ENCODE assay signal across 18 mouse cellular contexts in the genomic region with DNA sequence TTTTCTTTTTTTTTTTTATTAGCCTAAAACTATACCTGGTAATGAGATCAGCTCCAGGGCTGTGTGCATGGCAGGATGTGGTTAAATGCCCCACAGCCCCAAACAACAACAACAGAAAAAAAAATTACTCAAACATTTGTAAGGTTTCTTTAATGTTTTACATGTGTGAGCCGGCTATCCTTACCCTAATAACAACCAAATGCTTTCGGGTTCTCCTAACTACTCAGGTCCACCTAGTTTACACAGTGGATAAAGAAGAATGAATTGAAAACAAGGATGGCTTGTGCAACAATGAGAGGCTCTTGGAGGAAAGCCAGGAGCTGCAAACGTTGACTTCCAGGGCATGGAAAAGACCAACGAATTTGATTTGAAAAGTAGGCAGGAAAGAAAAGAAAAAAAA.
DNase-seq lines count a peak whose midpoint lies in the region; ATAC-seq and TF ChIP-seq lines count a peak whose summit lies in the region.
"Had no signal": no experiment of that assay in that cellular context is flagged by ENCODE, and none has a peak within 500 bp of the region (broad histone marks: within the 10 kb centered on the region; RNA-seq: fewer than 3 reads in every experiment).

No protein-coding gene starts in this region.

- H3K9ac ChIP-seq in limb, embryonic 14.5 days (ENCODE audit: low read depth, low read length, severe bottlenecking), result no peak overlapping the region
- H3K9ac ChIP-seq: embryonic facial prominence, embryonic 15.5 days; forebrain, embryonic 15.5 days; midbrain, embryonic 12.5 days had no signal

- no peak overlapping the region for H3K4me3 ChIP-seq in limb, embryonic 14.5 days (replicated peaks; ENCODE audit: low read length)
- H3K4me3 ChIP-seq in kidney, adult 2 months (ENCODE audit: insufficient read depth, low read depth, low read length), result no peak overlapping the region
- H3K4me3 ChIP-seq: embryonic facial prominence, embryonic 15.5 days; forebrain, embryonic 15.5 days; midbrain, embryonic 12.5 days had no signal

- no peaks in the 10 kb centered on the region for H3K9me3 ChIP-seq in limb, embryonic 14.5 days (ENCODE audit: control insufficient read depth, low read length)
- H3K9me3 ChIP-seq: embryonic facial prominence, embryonic 15.5 days; forebrain, embryonic 15.5 days; midbrain, embryonic 12.5 days had no signal

- WGBS in limb, embryonic 14.5 days, result 16% methylated on average over 4 of the region's 4 CpGs
- 36% methylated on average over 4 of the region's 4 CpGs for WGBS in kidney, adult 2 months

- no peak for TF ChIP-seq POLR2A in limb, embryonic 14.5 days (IDR thresholded peaks at IDR 0.05; ENCODE audit: borderline replicate concordance, extremely low read depth, insufficient read depth, insufficient read length)
- no peak for TF ChIP-seq POLR2A in kidney, adult 2 months (IDR thresholded peaks at IDR 0.05; ENCODE audit: low read depth, low read length)

- no peak for TF ChIP-seq CTCF in kidney, adult 2 months (conservative IDR thresholded peaks at IDR 0.05; ENCODE audit: insufficient read depth, insufficient read length, low read depth, low read length)

- DNase-seq in adrenal gland, postnatal 10 days, result peak; percentile 30
- no peak for DNase-seq in adrenal gland, adult 2 months
- peak; percentile 11 to 48 for DNase-seq in lung, adult 18-20 months
- no peak for DNase-seq in lung, postnatal 4 days
- DNase-seq in limb, embryonic 14.5 days (ENCODE audit: low spot score), result no peak
- DNase-seq in kidney, adult 2 months, result no peak
- no peak for DNase-seq in MN1 (ENCODE audit: low spot score)
- DNase-seq: cerebellum, adult 9-10 months; heart, postnatal 14 days; kidney, adult 9 months; thymus, postnatal 25 days had no signal

- H3K27ac ChIP-seq in limb, embryonic 14.5 days (replicated peaks; ENCODE audit: low read depth, low read length), result no peak overlapping the region
- H3K27ac ChIP-seq in kidney, adult 2 months (ENCODE audit: insufficient read depth, low read depth, low read length), result no peak overlapping the region
- H3K27ac ChIP-seq: embryonic facial prominence, embryonic 15.5 days; forebrain, embryonic 15.5 days; hindbrain, postnatal 0 days; midbrain, embryonic 12.5 days had no signal

- peaks cover 5% of the 10 kb centered on the region; the same call in 1 of the 2 replicates for H3K4me1 ChIP-seq in limb, embryonic 14.5 days (ENCODE audit: control insufficient read depth, insufficient read depth, low read length)
- H3K4me1 ChIP-seq in kidney, adult 2 months (ENCODE audit: control insufficient read depth, insufficient read depth, low read length), result no peaks in the 10 kb centered on the region
- H3K4me1 ChIP-seq: embryonic facial prominence, embryonic 15.5 days; forebrain, embryonic 15.5 days; midbrain, embryonic 12.5 days had no signal

- H3K27me3 ChIP-seq in limb, embryonic 14.5 days (ENCODE audit: control insufficient read depth, insufficient read depth, low read length), result no peaks in the 10 kb centered on the region
- H3K27me3 ChIP-seq in kidney, adult 2 months (replicated peaks; ENCODE audit: control insufficient read depth, insufficient read depth, low read length), result no peaks in the 10 kb centered on the region
- H3K27me3 ChIP-seq: CH12.LX; embryonic facial prominence, embryonic 15.5 days; forebrain, embryonic 15.5 days; midbrain, embryonic 12.5 days; Patski had no signal

- peak; percentile 34; the same call in 1 of the 2 replicates for ATAC-seq in limb, embryonic 14.5 days (ENCODE audit: low FRiP score, low read depth)
- ATAC-seq in monocyte, adult 5-6 weeks (replicated peaks; ENCODE audit: insufficient number of reproducible peaks, low FRiP score, low TSS enrichment, poor library complexity, severe bottlenecking), result no peak
- ATAC-seq: forebrain, embryonic 15.5 days; hindbrain, postnatal 0 days; Patski had no signal

- no peak overlapping the region for H3K4me2 ChIP-seq in limb, embryonic 14.5 days (replicated peaks; ENCODE audit: low read depth, low read length, severe bottlenecking)
- H3K4me2 ChIP-seq: embryonic facial prominence, embryonic 15.5 days; forebrain, embryonic 15.5 days; midbrain, embryonic 12.5 days had no signal

- H3K36me3 ChIP-seq in limb, embryonic 14.5 days (ENCODE audit: control insufficient read depth, insufficient read depth, low read length), result no peaks in the 10 kb centered on the region
- H3K36me3 ChIP-seq in kidney, adult 2 months (ENCODE audit: control insufficient read depth, insufficient read depth, low read length), result no peaks in the 10 kb centered on the region
- H3K36me3 ChIP-seq: embryonic facial prominence, embryonic 15.5 days; forebrain, embryonic 15.5 days; midbrain, embryonic 12.5 days had no signal

Comparison
In these comparisons a context has a peak if more than half of its experiments do, and no peak if none do; other contexts are left out.
1. DNase-seq: peak in adrenal gland, postnatal 10 days (single experiment) and lung, adult 18-20 months (2 of 2); none in adrenal gland, adult 2 months (single experiment), lung, postnatal 4 days (0 of 2), limb, embryonic 14.5 days (single experiment), kidney, adult 2 months (single experiment) and MN1 (single experiment).